Mouse (Mus musculus): ENCODE results near the gene Ankrd33b.

Gene Ankrd33b

DNA sequence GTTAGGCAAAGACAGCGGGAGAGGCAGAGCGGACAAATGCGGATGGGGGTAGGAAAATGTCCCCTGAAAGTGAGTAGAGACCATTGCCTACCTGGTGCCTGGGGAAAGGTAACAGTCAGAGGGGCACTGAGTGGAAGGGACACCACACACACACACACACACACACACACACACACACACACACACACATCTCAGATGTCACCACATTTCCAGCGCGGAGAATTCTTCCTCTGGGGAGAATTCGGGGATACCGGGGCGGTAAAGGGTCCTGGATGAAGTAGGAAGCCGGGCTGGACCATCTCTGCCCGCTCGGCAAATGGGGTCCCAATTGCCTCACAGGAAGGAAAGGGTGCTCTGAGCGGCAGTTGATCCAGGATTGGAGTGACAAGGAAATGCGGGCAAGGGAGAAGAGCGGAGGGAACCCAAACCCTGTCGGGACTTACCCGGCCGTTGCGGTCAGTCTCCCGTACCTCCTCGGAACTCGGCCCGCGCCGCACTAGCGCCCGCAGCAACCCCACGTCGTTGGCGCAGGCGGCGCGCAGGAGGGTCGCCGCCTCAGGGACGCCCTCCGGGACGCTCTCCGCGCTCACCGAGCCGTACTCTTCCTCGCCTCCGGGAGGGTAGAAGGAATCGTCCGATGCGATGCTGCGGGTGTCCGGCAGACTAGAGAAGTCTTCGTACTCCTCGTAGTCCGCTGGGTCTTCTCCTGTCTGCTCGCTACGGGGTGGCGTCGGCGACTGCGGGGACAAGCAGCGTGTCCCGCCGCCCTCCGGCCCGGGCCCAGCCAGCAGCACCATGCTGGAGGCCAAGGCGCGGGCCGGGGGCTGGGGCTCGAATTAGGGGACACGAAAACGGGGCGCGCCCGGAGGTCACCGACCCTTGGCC is 688 bp downstream of the Ankrd33b start:
- DNase-seq = peak; percentile 51

DNA sequence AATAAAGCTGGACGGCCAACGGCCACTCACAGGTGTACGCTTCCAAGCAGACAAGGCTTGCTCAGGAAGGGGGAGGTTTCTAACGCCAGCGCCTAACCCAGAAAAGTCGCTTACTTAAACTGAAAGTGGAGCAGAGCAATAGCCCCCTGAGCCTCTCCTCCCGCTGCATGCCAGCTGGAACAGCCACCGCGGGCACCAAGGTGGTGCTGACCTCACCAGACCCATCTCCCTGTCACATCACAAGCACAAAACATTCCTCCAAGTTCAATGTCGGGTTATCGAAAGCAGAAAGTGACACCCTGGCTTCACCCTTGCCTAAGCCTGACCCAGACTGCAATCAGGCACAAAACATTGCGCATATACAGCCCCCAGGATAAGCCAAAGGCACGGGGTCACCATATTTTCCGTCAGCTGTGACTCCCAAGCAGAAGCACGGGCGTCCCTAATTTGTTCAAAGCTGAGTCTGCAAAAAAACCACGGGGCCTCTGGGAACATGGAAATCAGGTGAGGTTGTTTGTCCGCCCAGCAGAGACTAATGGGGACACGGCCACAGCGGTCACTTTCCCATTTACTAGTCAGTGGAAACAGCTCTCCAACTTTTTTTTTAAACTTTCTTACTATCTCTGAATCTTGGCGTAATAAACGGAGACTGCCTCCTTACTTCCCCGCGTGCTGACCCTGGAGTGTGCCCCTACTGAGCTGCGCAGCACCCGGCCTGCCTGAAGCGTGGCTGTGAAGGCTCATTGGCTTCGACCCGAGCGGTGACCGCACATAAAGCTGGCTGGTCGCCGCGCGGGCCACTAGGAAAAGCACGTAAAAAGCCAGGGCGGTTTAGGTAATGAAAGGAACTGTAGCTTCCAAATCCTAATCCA is 1.6 kb downstream of the Ankrd33b start:
- DNase-seq = peak; percentile 54

DNA sequence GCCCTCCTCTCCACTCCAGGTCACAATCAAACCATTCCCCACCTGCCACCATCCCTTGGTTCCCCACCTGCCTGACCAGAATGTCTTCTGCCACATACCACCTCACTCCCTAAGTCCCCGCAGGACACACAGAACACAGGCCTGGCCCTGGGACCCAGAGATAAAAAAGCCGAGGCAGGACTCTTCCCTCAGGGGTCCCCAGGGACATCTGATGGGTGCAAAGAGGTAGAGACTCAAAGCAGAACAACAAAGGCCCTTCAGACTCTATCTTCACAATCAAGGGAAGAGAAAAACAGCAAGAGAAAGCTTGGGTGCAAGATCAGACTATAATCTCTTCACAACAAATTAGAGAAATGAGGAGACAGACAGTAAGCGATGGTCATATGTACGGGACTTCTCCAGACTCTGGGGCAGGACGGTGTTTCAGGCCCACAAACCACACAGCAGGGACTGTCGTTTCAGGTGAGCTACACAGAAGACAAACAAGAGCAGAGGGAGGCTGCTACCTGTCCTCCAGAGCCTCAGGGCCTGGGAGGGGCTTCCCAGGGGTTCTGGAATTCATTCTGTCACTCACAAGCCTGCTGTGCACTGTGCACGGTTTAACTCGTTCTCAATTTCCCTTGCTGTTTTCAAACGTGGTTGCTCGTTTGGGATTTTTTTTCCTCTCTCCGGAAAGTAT is 2.3 kb downstream of the Ankrd33b start:
- no peak for DNase-seq

DNA sequence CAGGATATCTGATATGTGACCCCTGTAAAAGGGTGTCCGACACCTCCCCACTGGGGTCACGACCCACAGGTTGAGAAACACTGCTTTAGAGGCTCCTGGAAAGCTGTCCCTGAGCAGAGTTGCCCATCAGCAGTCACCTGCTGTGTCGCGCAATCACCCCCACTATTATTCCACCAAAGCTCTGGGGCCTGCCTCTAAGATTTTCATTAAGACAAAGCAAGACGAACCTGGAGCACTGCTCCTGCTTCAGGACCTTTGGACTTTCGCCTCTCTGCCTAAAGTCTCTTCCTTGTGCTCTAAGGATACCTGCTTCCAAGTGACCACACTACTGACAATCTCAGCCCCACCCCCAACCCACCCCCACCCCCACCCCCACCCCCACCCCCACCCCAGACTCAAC is 3.1 kb downstream of the Ankrd33b start:
- no peak for DNase-seq

DNA sequence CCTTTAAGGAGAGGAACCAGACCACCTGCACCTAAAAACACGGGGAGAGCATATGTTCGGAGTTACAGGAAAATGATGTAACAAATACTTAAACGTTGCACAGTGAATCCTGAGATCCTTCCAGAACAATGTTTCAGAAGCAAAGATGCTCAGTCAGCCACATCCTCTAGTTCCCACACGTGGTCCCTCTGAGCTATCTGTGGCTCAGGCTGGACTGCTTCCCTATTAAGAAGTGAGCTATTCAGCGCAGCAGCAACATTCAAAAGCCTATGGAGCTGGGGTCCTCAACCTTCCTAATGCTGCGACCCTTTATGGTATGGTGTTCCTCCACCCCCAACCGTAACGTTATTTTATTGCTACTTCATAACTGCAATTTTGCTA is 3.6 kb downstream of the Ankrd33b start:
- no peak for DNase-seq

DNA sequence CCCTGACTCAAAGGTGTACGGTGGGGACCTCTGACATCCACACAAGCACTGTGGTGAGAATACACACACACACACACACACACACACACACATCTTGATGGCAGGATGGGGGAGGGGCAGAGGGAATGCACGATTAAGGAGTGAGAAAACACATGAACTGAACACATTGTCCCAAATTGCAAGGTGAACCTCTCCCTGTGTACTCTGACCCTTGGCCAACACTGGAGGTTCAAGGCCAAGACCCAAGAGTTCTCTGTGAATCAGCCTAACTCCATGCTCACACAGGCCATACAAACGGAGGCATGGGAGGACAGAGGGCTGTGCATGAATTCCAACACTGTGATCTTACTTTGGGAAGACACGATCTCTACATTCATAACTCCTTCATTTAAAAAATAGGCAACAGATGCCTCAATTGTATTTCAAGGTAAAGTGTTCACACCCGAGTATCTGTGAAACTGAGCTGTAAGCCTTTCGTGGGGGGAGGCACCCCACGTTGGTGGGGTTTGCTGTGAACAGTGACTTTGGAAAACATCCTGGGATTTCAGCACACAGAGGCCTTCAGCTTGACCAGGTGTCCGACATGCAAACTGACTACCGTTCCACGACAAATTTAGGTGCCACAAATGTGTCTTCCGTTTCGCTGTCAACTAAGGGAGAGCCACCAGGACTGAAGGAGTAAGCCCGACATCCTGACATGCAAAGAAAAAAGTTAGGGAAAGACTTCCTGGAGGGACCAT is 4.1 kb downstream of the Ankrd33b start:
- no peak for DNase-seq

DNA sequence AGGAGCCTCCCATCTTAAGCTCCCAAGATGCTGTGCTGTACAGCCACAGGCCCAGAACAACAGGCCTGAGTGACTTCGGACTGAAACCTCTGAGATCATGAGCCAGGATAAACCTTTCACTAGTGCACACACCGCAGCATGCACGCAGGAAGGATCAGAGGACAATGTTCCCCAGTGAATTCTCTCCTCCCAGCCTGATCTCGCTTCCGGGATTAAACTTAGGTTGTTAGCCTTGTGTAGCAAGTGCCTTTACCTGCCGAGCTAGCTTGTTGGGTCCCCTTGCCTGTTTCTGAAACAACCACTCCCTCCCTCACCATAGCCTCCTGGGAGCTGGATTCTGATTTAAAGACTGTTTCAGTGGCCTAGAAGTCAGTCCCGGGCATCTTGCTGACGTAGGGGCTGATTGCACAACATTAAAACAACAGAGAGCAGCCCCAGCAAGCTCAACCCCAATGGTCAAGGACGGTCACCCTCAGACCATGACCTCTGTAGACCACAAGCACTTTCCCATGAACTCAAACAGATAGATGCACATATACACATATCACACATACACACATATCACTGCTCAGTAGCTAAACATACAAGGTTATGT is 6.2 kb downstream of the Ankrd33b start:
- DNase-seq = no peak

DNA sequence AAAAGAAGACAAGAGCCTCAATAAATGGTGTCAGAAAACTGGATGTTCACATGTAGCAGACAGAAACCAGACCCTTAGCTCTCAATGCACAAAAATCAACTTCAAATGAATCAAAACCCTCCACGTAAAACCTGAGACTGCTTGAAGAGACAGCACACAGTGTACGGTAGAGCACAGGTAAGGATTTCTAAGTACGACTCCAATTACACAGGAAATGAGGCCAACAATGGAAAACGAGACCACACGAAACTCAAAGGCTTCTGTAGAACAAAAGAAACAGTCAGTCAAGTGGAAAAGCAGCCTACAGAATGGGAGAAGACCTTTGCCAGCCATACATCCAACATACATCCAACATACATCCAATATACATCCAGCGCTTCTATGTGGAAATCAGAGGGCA is 6.9 kb downstream of the Ankrd33b start:
- DNase-seq = no peak

DNA sequence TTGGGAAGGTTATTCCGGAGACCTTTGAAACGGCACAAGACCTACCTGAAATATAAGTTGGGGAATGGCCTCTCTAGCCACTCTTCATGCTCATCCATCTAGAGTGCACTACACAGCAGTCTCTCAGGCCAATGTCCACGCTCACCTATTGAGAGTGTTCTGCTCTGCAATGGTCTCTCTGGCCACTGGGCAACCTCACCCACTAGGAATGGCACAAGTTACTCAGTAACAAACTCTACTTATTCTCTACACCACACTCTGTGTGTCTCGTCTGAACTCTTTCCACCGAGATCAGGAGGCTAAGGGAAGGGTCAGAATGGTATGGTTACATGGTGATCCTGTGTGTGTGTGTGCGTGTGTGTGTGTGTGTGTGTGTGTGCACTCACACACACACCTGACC is 7.7 kb downstream of the Ankrd33b start:
- DNase-seq = no peak

DNA sequence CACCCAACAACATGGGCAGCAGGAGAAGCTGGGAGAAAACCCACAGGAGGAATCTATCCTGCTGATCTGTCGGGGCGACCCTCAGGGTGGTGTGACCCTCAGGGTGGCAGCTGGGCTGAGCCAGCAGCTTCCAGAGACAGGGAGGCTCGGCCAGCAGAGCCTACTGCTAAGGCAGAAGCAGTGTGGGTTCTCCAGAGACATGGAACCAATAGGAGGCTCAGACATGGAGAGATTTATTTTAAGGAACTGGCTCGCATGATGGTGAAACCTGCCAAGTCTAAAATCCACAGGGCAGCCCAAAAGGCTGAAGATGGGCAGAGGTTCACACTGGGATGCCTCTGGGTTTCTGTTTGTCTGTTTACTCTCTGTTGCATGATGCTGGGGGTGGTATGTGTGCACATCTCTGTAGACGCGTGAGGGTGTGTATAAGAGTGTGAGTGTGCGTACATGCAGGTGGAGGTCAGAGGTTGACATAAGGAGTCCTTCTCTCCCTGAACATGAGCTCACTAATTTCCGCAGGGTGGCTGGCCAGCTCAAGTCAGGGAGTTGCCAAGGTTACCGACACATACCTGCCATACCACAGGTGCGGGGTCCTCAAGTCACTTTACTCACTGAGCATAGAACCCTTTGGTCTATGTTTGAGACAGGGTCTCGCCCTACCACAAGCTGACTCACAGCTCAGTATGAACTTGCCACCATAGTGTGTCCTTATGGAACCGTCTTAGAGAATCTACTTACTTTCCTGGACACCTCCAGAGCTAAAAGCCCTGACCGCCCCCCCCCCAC is 14.8 kb downstream of the Ankrd33b start:
- no peak for DNase-seq

DNA sequence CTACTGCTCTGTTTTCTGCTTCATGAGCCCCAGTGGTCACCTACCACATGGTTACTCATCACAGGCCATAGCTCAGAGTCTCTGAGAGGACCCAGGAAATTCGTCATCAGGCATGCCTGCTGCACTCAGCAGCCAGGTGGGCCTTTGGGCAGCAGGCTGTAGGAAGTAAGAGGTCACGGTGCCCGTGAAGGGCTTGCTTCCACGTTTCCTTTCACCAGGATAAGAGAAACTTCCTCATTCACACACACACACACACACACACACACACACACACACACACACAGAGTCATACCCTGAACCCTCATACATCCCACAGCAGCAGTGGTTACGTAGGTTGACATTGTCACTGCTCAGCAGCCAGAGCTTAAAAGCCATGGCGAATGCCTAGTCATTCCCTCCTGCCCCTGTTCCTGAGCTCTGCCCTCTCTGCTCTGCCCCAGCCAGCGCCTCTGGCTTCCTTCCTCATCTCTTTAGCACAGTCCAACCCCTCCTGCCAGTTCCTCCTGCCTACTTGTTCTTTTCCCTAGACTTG is 17.6 kb downstream of the Ankrd33b start:
- no peak for DNase-seq

DNA sequence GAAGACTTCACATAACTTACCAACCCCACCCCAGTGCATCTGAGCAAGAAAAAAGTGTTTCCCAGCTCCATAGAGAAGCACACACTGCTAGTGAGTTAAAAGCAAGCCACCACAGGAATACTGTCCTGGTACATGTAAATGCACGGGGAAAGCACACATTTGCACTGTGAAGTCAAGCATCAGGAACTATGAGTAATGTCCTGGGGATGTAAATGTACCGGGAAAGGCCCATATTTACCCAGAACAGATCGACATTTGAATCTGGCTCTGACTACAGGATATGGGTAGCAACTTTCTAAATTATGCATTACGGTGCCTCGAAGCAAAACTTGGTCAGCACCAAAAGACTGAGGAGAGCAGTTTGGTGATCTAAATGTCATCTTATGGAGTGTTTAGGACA is 18.5 kb downstream of the Ankrd33b start:
- DNase-seq = no peak

DNA sequence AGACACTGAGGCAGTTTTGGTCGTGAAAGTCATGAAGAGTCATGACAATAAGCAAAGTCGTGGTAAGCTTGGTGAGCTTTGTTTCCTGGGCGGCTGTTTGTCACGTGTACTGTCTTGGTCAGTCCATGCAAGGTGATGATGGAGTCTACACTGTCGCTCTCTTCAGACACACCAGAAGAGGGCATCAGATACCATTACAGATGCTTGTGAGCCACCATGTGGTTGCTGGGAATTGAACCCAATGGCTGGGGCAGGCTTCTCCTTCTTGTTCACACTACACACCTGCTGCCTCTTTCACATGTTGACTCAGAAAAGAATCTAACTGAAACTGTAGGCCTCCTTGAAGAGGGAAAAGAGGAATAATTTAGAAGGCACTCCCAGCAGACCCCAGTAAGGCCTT is 19.3 kb downstream of the Ankrd33b start:
- no peak for DNase-seq

DNA sequence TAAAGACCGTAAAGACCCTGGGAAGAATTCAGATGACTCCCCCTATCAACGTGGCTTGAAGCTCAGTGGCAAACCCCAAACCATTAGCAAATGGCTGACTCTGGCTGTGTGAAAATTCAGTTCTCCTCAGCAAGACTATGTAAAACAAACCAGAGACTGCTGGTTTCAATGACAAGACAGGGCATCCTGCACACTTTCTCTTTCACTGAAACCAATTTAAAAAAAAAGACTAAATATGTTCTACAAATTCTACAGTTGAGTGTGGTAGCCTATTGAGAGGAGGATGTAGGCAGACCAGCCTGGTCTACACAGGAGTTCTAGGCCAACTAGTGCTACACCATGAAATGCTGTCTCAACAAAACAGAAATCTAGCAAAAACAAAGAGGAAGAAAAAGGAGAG is 21.0 kb downstream of the Ankrd33b start:
- DNase-seq = no peak

DNA sequence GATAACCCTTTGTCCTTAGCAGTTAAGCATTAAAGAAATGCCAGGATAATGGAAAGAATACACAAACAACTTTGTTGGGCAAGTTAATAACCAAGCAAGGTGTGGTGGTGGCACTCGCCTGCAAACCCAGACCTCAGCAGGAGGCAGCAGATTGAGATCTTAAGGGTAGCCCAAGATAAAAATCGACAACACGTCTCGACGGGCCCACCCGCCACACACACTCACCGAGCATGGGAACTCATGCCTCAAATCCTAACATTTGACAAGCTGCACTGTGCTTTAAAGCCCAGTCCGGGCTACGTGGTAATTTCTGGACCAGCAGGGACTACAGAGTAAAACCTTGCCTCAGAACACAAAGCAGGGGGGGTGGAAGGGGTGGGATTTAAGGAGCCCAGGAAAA is 22.2 kb downstream of the Ankrd33b start:
- no peak for DNase-seq

DNA sequence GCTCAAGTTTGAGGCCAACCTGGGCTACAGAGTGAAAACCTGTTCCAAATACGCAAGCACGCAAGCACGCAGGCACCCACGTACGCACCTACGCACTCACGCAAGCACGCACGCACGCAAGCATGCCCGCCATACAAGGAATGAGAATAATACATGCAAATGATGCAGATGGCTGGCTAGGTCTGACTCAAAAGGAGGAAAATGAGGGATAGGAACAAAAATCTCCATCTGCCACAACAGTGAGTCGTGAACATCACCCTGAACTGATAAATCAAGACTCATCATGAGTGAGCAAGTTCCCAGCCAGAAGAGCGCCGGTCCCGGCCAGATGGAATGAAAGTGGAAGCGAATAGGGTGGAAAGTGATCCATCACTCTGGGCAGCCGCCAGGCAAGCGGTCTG is 22.7 kb downstream of the Ankrd33b start:
- DNase-seq = no peak

DNA sequence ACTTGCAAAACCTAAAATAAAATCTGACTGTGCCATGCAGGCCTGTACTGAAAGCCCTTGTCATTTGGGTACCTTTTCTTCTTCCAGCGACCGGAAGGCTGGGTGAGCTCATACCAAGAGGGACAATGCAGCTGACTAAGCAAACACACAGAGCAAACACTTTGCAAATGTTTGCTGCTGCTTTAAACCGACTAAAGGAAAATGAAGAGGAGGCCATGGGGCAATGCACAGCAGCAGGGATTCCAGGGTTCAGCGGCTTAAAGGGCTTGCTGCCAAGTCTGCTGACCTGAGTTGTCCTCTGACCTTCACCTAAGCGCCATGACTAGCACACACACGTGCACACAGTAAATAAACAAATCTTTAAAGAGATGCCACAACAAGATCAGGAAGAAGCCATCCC is 23.9 kb downstream of the Ankrd33b start:
- no peak for DNase-seq

DNA sequence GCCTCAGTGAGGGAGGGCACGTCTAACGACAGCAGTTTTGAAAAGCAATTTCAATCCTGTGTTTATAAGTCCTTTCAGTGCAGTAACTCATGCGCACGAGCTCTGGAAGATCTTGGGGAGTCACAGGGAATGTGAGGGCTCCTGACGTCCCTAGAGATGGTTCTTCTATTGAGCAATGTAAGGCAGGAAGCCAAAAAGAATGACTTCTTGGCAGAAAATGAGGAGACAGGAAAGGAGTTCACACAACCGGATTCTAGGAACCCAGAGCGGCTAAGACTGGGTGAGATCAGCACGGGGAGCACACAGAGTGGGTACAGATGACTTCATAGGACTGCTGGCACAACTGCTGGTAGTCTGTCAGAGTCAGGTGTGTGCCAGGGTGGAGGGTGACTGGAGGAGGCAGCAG is 25.0 kb downstream of the Ankrd33b start:
- no peak for DNase-seq

DNA sequence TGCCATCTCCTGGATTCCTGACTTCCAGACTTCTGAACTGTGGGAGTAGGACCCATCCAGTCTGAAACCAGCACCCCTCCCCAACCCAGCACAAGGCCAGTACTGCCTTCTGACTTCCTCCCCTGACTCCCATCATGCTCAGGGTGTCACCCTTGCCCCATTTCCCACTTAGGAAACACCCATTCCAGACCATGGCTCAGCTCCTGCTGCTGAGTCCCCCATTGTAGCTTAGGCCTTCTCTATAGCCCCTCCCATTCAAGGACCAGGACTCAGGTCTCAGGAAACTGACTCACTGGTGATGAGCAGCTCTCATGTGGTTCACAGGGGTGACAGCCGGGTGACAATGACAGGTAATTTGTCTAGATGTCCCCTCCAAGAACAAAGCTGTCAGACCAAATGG is 25.5 kb downstream of the Ankrd33b start:
- no peak for DNase-seq

DNA sequence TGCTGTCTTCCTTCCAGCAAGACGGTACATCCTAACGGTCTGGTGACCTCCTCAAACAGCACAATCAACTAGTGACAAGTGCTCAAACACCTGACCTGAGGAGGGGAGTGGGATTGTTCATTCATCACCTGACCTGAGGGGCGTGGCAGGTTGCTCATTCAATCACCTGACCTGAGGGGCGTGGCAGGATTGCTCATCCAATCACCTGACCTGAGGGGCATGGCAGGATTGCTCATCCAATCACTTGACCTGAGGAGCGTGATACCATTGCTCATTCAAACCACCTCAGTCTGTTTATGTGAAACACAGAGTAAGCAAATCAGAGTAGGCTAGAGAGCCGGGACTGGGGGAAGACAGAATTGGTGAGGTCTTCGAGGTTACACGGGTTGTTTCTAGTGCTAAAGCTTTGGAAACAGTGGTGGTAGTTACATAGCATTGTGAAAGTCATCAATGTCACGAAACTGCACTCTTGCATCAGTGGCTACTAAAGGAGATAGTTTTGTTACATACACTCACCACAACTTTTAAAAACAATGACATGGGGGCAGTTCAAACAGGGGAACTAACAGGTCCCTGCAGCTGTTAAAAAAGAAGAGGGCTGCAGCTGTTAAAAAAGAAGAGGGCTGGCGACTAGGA is 28.8 kb downstream of the Ankrd33b start:
- DNase-seq = no peak

DNA sequence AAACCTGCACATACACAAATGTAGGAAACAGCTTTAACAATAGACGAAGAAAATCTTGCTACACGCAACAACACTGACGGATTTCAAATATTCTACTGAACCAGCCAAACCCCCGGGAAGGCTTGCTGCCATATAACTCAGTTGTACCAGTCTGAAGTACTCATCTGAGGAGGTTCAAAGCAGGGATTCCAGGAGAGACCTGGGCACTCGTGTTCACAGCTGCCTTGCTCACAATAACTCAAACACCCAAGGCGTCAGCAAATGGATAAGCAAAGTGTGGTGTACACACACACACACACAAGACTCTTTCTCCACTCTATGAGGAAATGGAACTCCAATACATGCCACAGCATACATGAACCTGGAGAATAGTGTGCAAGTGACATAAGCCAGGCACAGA is 29.5 kb downstream of the Ankrd33b start:
- DNase-seq = no peak

Data from embryo, embryonic 11 days (tissue).